Mouse (Mus musculus): ENCODE measurements around the gene Cox6b1. TPM values are rescaled to one million over a fixed set of nuclear protein-coding genes. Genes with fewer than 3 reads are reported as not detected.

Cox6b1 gene
- total and polyA plus RNA-seq, 3 experiments, result 432 to 776 (median 581) TPM

GRCm38 (mm10) chr7:30594510-30595024, 31.4 kb downstream of the Cox6b1 start:
- Histone ChIP-seq H3K79me2 (replicated peaks; ENCODE audit: control insufficient read depth, extremely low read depth, insufficient read depth, poor library complexity, severe bottlenecking) (peaks cover 33% of the 10 kb centered on the region), H3K36me3 (replicated peaks in 1 of 2; ENCODE audit: control insufficient read depth in 1 of 2, insufficient read depth in 1 of 2, low read length in 1 of 2) (peaks cover 0 to 14% of the 10 kb centered on the region in 2 experiments), H3K4me3 (replicated peaks in 1 of 3; ENCODE audit: low read depth in 2 of 3, low read length in 2 of 3, poor library complexity in 1 of 3) (no peak overlapping the region), H3K27me3 (replicated peaks) (no peaks in the 10 kb centered on the region), H3K9me3 (replicated peaks; ENCODE audit: low read length) (no peaks in the 10 kb centered on the region), H3K4me2 (ENCODE audit: insufficient read depth, low read depth, poor library complexity, severe bottlenecking) (peak overlapping the region; percentile 93), H3K9ac (ENCODE audit: insufficient read depth, low read depth) (peak overlapping the region; percentile 57), H3K4me1 (ENCODE audit: control insufficient read depth in 1 of 2, insufficient read depth in 2 of 2) (peaks cover 16 to 46% of the 10 kb centered on the region in 2 experiments), H3K27ac (ENCODE audit: insufficient read depth, low read depth) (peak overlapping the region; percentile 100)
- DNase-seq (ENCODE audit: extremely low read depth), result peak; percentile 86
- TF ChIP-seq ZNF384 (IDR thresholded peaks at IDR 0.05; ENCODE audit: low read depth, low read length) (no peak), NRF1 (IDR thresholded peaks at IDR 0.05; ENCODE audit: low read depth, low read length) (no peak), RCOR1 (conservative IDR thresholded peaks at IDR 0.05; ENCODE audit: low read depth, low read length) (no peak; the same call in 1 of the 2 replicates), BHLHE40 (IDR thresholded peaks at IDR 0.05; ENCODE audit: low read depth, low read length) (peak; percentile 4; the same call in 1 of the 2 replicates), MAZ (IDR thresholded peaks at IDR 0.05; ENCODE audit: low read depth, low read length) (peak; percentile 25; the same call in 1 of the 2 replicates), TCF12 (IDR thresholded peaks at IDR 0.05; ENCODE audit: low read depth, low read length) (0 out of 2 replicates have a peak, but pooled peaks have one; percentile 36), MYC (IDR thresholded peaks at IDR 0.05; ENCODE audit: low read depth, low read length) (no peak), CHD1 (IDR thresholded peaks at IDR 0.05; ENCODE audit: low read depth, low read length) (peak; percentile 23; the same call in 1 of the 2 replicates), EP300 (IDR thresholded peaks at IDR 0.05; ENCODE audit: low read length) (no peak), GABPA (IDR thresholded peaks at IDR 0.05; ENCODE audit: insufficient replicate concordance, low read depth, low read length) (no peak), NELFE (IDR thresholded peaks at IDR 0.05; ENCODE audit: low read depth, low read length) (no peak), MAX (IDR thresholded peaks at IDR 0.05; ENCODE audit: low read length) (no peak), POLR2AphosphoS2 (IDR thresholded peaks at IDR 0.05; ENCODE audit: low read depth, low read length) (no peak; the same call in 1 of the 2 replicates), MXI1 (IDR thresholded peaks at IDR 0.05; ENCODE audit: low read depth, low read length) (peak; percentile 17; the same call in 1 of the 2 replicates), SMC3 (IDR thresholded peaks at IDR 0.05; ENCODE audit: low read depth, low read length) (no peak), ETS1 (conservative IDR thresholded peaks at IDR 0.05; ENCODE audit: low read depth, low read length) (peak; percentile 54), SIN3A (IDR thresholded peaks at IDR 0.05; ENCODE audit: low read length) (0 out of 2 replicates have a peak, but pooled peaks have one; percentile 8), MEF2A (IDR thresholded peaks at IDR 0.05; ENCODE audit: borderline replicate concordance, low read depth, low read length) (no peak), RAD21 (IDR thresholded peaks at IDR 0.05; ENCODE audit: low read depth, low read length) (no peak; the same call in 1 of the 2 replicates), ELF1 (IDR thresholded peaks at IDR 0.05; ENCODE audit: low read depth, low read length) (no peak), MAFK (IDR thresholded peaks at IDR 0.05; ENCODE audit: insufficient replicate concordance, low read length) (no peak; the same call in 1 of the 2 replicates), E2F4 (IDR thresholded peaks at IDR 0.05; ENCODE audit: insufficient replicate concordance, low read depth, low read length) (no peak), UBTF (IDR thresholded peaks at IDR 0.05; ENCODE audit: low read depth, low read length) (no peak), CTCF (conservative IDR thresholded peaks at IDR 0.05 in 1 of 2, IDR thresholded peaks at IDR 0.05 in 1 of 2; ENCODE audit: low read depth in 2 of 2, low read length in 2 of 2) (no peak), IRF4 (IDR thresholded peaks at IDR 0.05; ENCODE audit: low read depth, low read length) (peak; percentile 81), ZKSCAN1 (IDR thresholded peaks at IDR 0.05; ENCODE audit: borderline replicate concordance, low read depth, low read length) (no peak)
- dilution Hi-C loops (cut with MboI; ENCODE audit: extremely low pct_ligation_motif_present, extremely low pct_unique_long_range_greater_than_20kb, low sequenced_read_pairs), result no loop called here
- in situ Hi-C loops (cut with MboI; ENCODE audit: low pct_ligation_motif_present, low pct_unique_long_range_greater_than_20kb, low sequenced_read_pairs), result no loop called here
